Mouse (Mus musculus) forebrain, embryonic 16.5 days (tissue): ENCODE results near the gene Atp9a. TPM values are rescaled to one million over a fixed set of nuclear protein-coding genes. Genes with fewer than 3 reads are reported as not detected.

Source experiments
- ATAC-seq: fragments of 200-750 bp; cut with Nextera tagmentation; 2 replicates; pipeline ENCODE4 v1.8.0; 2017; ENCODE audit warnings: mild to moderate bottlenecking, moderate library complexity
- H3K27ac ChIP-seq: fragments of 300-500 bp; sonication (generic); 2 replicates; pipeline ENCODE4 v1.5.1; 2014; ENCODE audit warnings: low read length, control low read depth
- H3K27me3 ChIP-seq: fragments of 300-500 bp; sonication (generic); replicated peaks from 2 replicates; pipeline ENCODE4 v1.6.1; 2014; ENCODE audit warnings: low read length; ENCODE audit not compliant: control insufficient read depth, insufficient read depth
- H3K36me3 ChIP-seq: fragments of 300-500 bp; sonication (generic); 2 replicates; pipeline ENCODE4 v1.6.1; 2014; ENCODE audit not compliant: control insufficient read depth, insufficient read depth
- H3K4me1 ChIP-seq: fragments of 300-500 bp; sonication (generic); replicated peaks from 2 replicates; pipeline ENCODE4 v1.6.1; 2014; ENCODE audit warnings: low read length; ENCODE audit not compliant: control insufficient read depth, insufficient read depth
- H3K4me2 ChIP-seq: fragments of 300-500 bp; sonication (generic); 2 replicates; pipeline ENCODE4 v1.6.1; 2014; ENCODE audit warnings: mild to moderate bottlenecking, low read length, control low read depth
- H3K4me3 ChIP-seq: fragments of 300-500 bp; sonication (generic); replicated peaks from 2 replicates; pipeline ENCODE4 v1.5.1; 2014; ENCODE audit warnings: mild to moderate bottlenecking, low read length, control low read depth
- H3K9ac ChIP-seq: fragments of 300-500 bp; sonication (generic); replicated peaks from 2 replicates; pipeline ENCODE4 v1.6.1; 2014; ENCODE audit warnings: low read depth, low read length, control low read depth
- H3K9me3 ChIP-seq: fragments of 300-500 bp; sonication (generic); 2 replicates; pipeline ENCODE4 v1.6.1; 2016; ENCODE audit warnings: low read length; ENCODE audit not compliant: control insufficient read depth
- WGBS: fragments of 180-500 bp; shearing (Covaris S2); extraction: QIAGEN DNeasy Blood & Tissue Kit; methylation state at CpG from one replicate; pipeline ENCODE4 v1.1.7; 2014; 5-methylcytosine and 5-hydroxymethylcytosine counted together
- polyA plus RNA-seq: library from polyadenylated mRNA; unstranded; fragments of >200 nt; fragmentation: Nextera tagmentation; extraction: Ambion mirVana; gene quantifications from 2 replicates; pipeline ENCODE4 v1.2.1, GENCODE M21; 2015

Atp9a gene
- polyA plus RNA-seq, 1 experiment from 2014 or later = 60.4 TPM

GRCm38 (mm10) chr2:168681531-168681930 lies 60.7 kb downstream of the Atp9a start:
- Histone ChIP-seq H3K27me3 (no peaks in the 10 kb centered on the region), H3K27ac (no peak overlapping the region), H3K9me3 (0 out of 2 replicates have a peak, but pooled peaks cover 2% of the 10 kb centered on the region), H3K9ac (no peak overlapping the region), H3K36me3 (peaks cover 8% of the 10 kb centered on the region), H3K4me2 (no peak overlapping the region), H3K4me3 (no peak overlapping the region), H3K4me1 (peaks cover 28% of the 10 kb centered on the region)
- WGBS = 90% methylated on average over 9 of the region's 9 CpGs
- ATAC-seq = no peak

DNA sequence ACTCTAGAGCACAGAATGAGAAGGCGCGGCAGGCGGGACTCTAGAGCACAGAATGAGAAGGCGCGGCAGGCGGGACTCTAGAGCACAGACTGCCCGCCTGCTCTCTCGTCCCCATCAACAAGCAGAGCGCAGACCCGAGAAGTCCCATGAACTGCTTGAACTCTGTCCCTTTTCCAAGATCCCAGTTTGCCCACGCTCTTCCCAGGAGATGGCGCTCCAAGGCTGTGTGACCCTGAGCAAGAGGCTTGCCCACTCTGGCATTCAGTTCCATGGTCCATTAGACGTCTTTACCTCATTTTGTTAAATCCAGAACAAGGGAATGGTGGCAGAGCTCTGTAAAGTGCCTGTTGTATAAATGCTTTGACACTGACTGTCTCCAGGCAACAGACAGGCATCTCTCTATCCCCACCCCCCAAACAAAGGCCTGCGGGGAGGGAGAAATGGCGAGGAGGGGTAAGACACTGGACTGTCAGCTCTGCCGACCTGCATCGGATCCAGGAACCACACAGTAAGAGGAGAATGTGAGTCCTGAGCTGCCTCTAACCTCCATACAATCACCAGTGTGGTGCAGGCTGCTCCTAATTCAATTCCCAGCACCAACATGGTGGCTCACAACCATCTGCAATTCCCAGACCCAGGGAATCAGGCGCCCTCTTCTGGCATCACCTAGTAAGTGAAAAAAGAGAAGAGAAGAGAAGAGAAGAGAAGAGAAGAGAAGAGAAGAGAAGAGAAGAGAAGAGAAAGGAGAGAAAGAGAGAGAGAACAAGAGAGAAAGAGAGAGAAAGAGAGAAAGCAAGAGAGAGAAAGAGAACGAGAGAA lies 62.6 kb downstream of the Atp9a start:
- Histone ChIP-seq H3K4me3 (no peak overlapping the region), H3K4me1 (peaks cover 28% of the 10 kb centered on the region), H3K9me3 (peaks cover 2% of the 10 kb centered on the region; the same call in 1 of the 2 replicates), H3K36me3 (peaks cover 15% of the 10 kb centered on the region), H3K9ac (peak overlapping the region; percentile 17; the same call in 1 of the 2 replicates), H3K27me3 (no peaks in the 10 kb centered on the region), H3K4me2 (no peak overlapping the region; the same call in 1 of the 2 replicates), H3K27ac (peak overlapping the region; percentile 94)
- peak; percentile 52 for ATAC-seq
- 34% methylated on average over 19 of the region's 19 CpGs for WGBS

- 0 out of 2 replicates have a peak overlapping the region, but pooled peaks have one; percentile 5 for H3K9ac ChIP-seq
- peaks cover 28% of the 10 kb centered on the region for H3K4me1 ChIP-seq
- WGBS = 33% methylated on average over 15 of the region's 15 CpGs
- H3K9me3 ChIP-seq = peaks cover 2% of the 10 kb centered on the region; the same call in 1 of the 2 replicates
- H3K27me3 ChIP-seq = no peaks in the 10 kb centered on the region
- H3K4me2 ChIP-seq = no peak overlapping the region; the same call in 1 of the 2 replicates
- peaks cover 21% of the 10 kb centered on the region for H3K36me3 ChIP-seq
- ATAC-seq = peak; percentile 94
- peak overlapping the region; percentile 94 for H3K27ac ChIP-seq
- no peak overlapping the region for H3K4me3 ChIP-seq
Measured at GRCm38 (mm10) chr2:168678662-168679294, 63.4 kb downstream of the Atp9a start.

DNA sequence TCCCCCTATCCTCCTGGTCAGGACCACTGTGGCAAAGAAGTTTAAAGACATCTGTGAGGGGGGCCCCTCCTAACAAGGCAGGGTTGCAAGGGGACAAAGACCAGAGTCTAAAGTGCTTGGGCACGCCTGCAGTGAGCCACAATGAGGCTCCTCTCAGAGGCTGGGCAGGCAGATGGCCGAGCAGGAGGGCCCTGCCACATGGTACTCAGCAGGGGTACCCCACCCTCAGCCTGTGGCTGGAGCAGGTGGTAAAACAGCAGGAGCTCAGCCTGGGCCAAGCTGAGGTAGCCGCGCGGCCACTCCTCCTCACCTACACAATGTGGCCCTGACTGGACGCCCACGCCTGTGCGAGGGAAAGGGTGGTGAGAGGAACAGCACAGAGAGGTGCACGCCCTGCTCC lies 64.6 kb downstream of the Atp9a start:
- Histone ChIP-seq H3K27me3 (no peaks in the 10 kb centered on the region), H3K4me3 (no peak overlapping the region), H3K9ac (no peak overlapping the region), H3K27ac (peak overlapping the region; percentile 94), H3K4me1 (peaks cover 28% of the 10 kb centered on the region), H3K4me2 (no peak overlapping the region), H3K9me3 (peaks cover 2% of the 10 kb centered on the region; the same call in 1 of the 2 replicates), H3K36me3 (peaks cover 33% of the 10 kb centered on the region)
- WGBS = 27% methylated on average over 9 of the region's 9 CpGs
- ATAC-seq = peak; percentile 55

DNA sequence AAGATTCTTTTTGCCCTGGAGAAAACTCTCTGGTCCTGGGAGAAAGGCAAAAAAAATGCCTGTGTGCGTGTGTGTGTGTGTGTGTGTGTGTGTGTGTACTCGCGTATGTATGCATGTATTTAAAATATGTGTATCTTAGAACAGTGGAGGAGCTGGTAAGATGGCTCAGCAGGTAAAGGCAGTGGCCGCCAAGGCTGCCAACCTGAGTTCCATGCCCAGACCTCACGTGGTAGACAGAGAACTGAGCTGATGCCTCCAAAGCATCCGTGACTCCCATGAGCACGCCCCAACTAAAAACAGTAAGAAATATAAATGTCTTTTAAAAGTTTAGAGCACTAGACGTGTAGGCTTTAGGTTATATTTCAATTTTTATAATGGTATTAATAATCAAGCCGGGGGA lies 70.5 kb downstream of the Atp9a start:
- no peaks in the 10 kb centered on the region; the same call in 1 of the 2 replicates for H3K9me3 ChIP-seq
- H3K4me3 ChIP-seq = no peak overlapping the region
- H3K27ac ChIP-seq = no peak overlapping the region
- no peak for ATAC-seq
- no peaks in the 10 kb centered on the region for H3K4me1 ChIP-seq
- H3K27me3 ChIP-seq = no peaks in the 10 kb centered on the region
- no peak overlapping the region for H3K4me2 ChIP-seq
- WGBS = 91% methylated on average over 9 of the region's 9 CpGs
- no peak overlapping the region for H3K9ac ChIP-seq
- peaks cover 41% of the 10 kb centered on the region for H3K36me3 ChIP-seq

GRCm38 (mm10) chr2:168670241-168670640 lies 72.0 kb downstream of the Atp9a start:
- Histone ChIP-seq H3K4me3 (no peak overlapping the region), H3K9me3 (no peaks in the 10 kb centered on the region; the same call in 1 of the 2 replicates), H3K27me3 (no peaks in the 10 kb centered on the region), H3K9ac (no peak overlapping the region), H3K36me3 (peaks cover 40% of the 10 kb centered on the region), H3K27ac (no peak overlapping the region), H3K4me1 (no peaks in the 10 kb centered on the region), H3K4me2 (no peak overlapping the region)
- ATAC-seq = no peak
- WGBS = 89% methylated on average over 14 of the region's 14 CpGs

- H3K27ac ChIP-seq = no peak overlapping the region
- no peaks in the 10 kb centered on the region; the same call in 1 of the 2 replicates for H3K9me3 ChIP-seq
- H3K4me2 ChIP-seq = no peak overlapping the region
- H3K27me3 ChIP-seq = no peaks in the 10 kb centered on the region
- 64% methylated on average over 13 of the region's 13 CpGs for WGBS
- H3K4me1 ChIP-seq = no peaks in the 10 kb centered on the region
- H3K4me3 ChIP-seq = no peak overlapping the region
- ATAC-seq = no peak
- no peak overlapping the region for H3K9ac ChIP-seq
- peaks cover 35% of the 10 kb centered on the region for H3K36me3 ChIP-seq
Measured at GRCm38 (mm10) chr2:168669762-168670161, 72.4 kb downstream of the Atp9a start.

- no peak overlapping the region for H3K4me2 ChIP-seq
- H3K4me3 ChIP-seq = no peak overlapping the region
- H3K4me1 ChIP-seq = no peaks in the 10 kb centered on the region
- H3K27ac ChIP-seq = no peak overlapping the region
- H3K9ac ChIP-seq = no peak overlapping the region
- no peak for ATAC-seq
- peaks cover 20% of the 10 kb centered on the region for H3K36me3 ChIP-seq
- WGBS = 83% methylated on average over 13 of the region's 13 CpGs
- H3K9me3 ChIP-seq = no peaks in the 10 kb centered on the region
- H3K27me3 ChIP-seq = no peaks in the 10 kb centered on the region
Measured at GRCm38 (mm10) chr2:168667745-168668144, 74.5 kb downstream of the Atp9a start.

GRCm38 (mm10) chr2:168665680-168666079 lies 76.5 kb downstream of the Atp9a start:
- no peaks in the 10 kb centered on the region for H3K9me3 ChIP-seq
- no peaks in the 10 kb centered on the region for H3K27me3 ChIP-seq
- ATAC-seq = no peak
- H3K4me2 ChIP-seq = no peak overlapping the region
- H3K27ac ChIP-seq = no peak overlapping the region
- 93% methylated on average over 4 of the region's 4 CpGs for WGBS
- no peaks in the 10 kb centered on the region for H3K4me1 ChIP-seq
- no peak overlapping the region for H3K4me3 ChIP-seq
- H3K36me3 ChIP-seq = peaks cover 9% of the 10 kb centered on the region
- no peak overlapping the region for H3K9ac ChIP-seq
